In the genomic region with DNA sequence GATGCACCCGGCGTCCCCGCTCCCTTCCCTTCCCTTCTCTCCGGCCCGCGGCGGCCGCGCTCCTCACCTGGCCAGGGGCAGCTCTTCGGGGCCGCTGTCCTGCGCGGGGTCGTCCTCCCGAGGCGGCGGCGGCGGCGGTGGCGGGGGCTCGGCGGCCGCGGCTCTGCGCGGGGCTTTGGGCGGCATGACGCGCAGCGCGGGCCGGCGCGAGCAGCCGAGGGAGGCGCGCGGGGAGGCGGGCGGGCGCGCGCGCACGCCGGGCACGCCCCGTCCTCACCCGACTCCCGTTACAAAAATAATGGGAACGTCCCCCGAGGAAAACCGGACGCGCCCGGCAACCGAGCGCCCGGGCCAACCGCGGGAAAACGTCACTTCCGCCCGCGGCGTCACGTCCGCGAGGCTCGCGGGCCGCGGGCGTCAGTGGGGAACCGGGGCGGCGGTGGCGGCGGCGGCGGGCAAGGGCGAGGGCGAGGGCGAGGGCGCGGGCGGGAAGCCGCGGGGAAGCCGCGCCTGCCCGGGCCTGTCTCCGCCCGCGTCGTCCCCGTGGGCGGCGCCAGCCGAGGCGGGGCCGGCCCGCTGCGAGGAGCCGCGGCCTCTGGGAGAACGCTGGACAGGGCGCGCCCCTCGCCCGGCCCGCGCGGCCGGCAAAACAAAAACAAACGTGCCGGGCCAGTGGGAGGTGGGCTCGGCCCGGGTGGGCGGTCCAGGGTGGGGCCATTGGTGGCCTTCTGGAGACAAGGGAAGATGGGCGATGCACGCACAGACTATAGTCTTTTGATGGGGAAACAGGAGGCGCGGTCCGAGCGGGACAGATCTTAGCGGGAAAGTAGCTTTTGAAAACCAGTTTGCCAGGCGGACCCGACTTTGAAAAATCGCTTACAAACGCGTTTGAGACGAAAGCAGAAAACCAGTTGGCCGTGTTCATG, we compare ENCODE assay signal across 8 mouse cellular contexts. TPM values are rescaled to one million over a fixed set of nuclear protein-coding genes. Genes with fewer than 3 reads are reported as not detected.
DNase-seq lines count a peak whose midpoint lies in the region; ATAC-seq lines count a peak whose summit lies in the region.

A gene (minus strand): TSS at position 367 of the 926 bp plus-strand sequence.

- H3K4me3 ChIP-seq in hindbrain, embryonic 13.5 days, result peak within 1 kb of the TSS; percentile 93

- peak within 1 kb of the TSS; percentile 94 for H3K9ac ChIP-seq in hindbrain, embryonic 13.5 days

- H3K27me3 ChIP-seq in hindbrain, embryonic 13.5 days, result no peaks in the 10 kb centered on the region

- H3K9me3 ChIP-seq in hindbrain, embryonic 13.5 days, result no peaks in the 10 kb centered on the region

- H3K27ac ChIP-seq in hindbrain, embryonic 13.5 days, result peak within 1 kb of the TSS; percentile 97

- H3K36me3 ChIP-seq in hindbrain, embryonic 13.5 days, result no peaks in the 10 kb centered on the region

- peak; percentile 93 for DNase-seq in Muller cell, postnatal 12 days (ENCODE audit: inconsistent ontology term)
- DNase-seq in cerebellum, postnatal 10 days, result peak; percentile 91 to 92
- DNase-seq in frontal cortex, postnatal 14 days (ENCODE audit: low spot score in 2 of 2), result peak; percentile 44 to 58
- DNase-seq in layer of hippocampus, postnatal 36 days, result peak; percentile 77 to 80
- DNase-seq in lung, postnatal 36 days, result peak; percentile 90
- DNase-seq in retina, embryonic 14.5 days (ENCODE audit: low spot score), result peak; percentile 81
- peak; percentile 89 for DNase-seq in thymus, postnatal 4 days

- WGBS in hindbrain, embryonic 13.5 days, result under 1% methylated on average over 103 of the region's 135 CpGs

- H3K4me2 ChIP-seq in hindbrain, embryonic 13.5 days, result peak within 1 kb of the TSS; percentile 88

- H3K4me1 ChIP-seq in hindbrain, embryonic 13.5 days (replicated peaks), result peaks cover 23% of the 10 kb centered on the region

- ATAC-seq in hindbrain, embryonic 13.5 days (ENCODE audit: low FRiP score), result peak; percentile 90

RNA-seq across cellular contexts. Expression of the gene that starts here (rescaled TPM):
- polyA plus RNA-seq in hindbrain, embryonic 13.5 days (2015; fragmentation: Nextera tagmentation; extraction: Ambion mirVana), result 21.8 and 22.4 TPM in 2 replicates
- total RNA-seq in layer of hippocampus, postnatal 36 days (2021), result 10 to 100 TPM; 39.2 to 43.2 TPM

Comparison
In these comparisons a context has a peak if more than half of its experiments do, and no peak if none do; other contexts are left out.
1. Peak in every context shown above with its lines: DNase-seq, ATAC-seq, H3K4me3 ChIP-seq and H3K27ac ChIP-seq.